ENCODE assay signal across 22 mouse cellular contexts in genomic region chr13:79868481-79869225, GRCm38 (mm10).
"Had no signal": no experiment of that assay in that cellular context is flagged by ENCODE, and none has a peak within 500 bp of the region (broad histone marks: within the 10 kb centered on the region; RNA-seq: fewer than 3 reads in every experiment).

No protein-coding gene starts in this region.

- H3K4me1 ChIP-seq: heart, embryonic 10.5 days; heart, embryonic 12.5 days; hindbrain, embryonic 10.5 days; hindbrain, embryonic 12.5 days; intestine, embryonic 15.5 days; limb, embryonic 10.5 days; limb, embryonic 12.5 days; liver, embryonic 13.5 days; liver, embryonic 15.5 days had no signal

- DNase-seq: gastrocnemius, adult 2 months; gastrocnemius, postnatal 10 days; gastrocnemius, postnatal 25 days; heart, adult 18-20 months; heart, postnatal 10 days; heart, postnatal 4 days; kidney, adult 18-20 months; kidney, adult 8-10 months; kidney, postnatal 10 days; kidney, postnatal 36 days; liver; liver, embryonic 13.5 days had no signal

- H3K4me3 ChIP-seq: gastrocnemius, adult 2 months; heart, embryonic 10.5 days; heart, embryonic 12.5 days; hindbrain, embryonic 10.5 days; hindbrain, embryonic 12.5 days; intestine, embryonic 15.5 days; left cerebral cortex, adult 2 months; limb, embryonic 10.5 days; limb, embryonic 12.5 days; liver, embryonic 13.5 days; liver, embryonic 15.5 days had no signal

- H3K9ac ChIP-seq: heart, embryonic 12.5 days; hindbrain, embryonic 12.5 days; hindbrain, embryonic 14.5 days; intestine, embryonic 15.5 days; limb, embryonic 12.5 days; liver, embryonic 13.5 days; liver, embryonic 15.5 days had no signal

- H3K27me3 ChIP-seq: heart, embryonic 12.5 days; hindbrain, embryonic 12.5 days; intestine, embryonic 15.5 days; limb, embryonic 12.5 days; liver, embryonic 13.5 days; liver, embryonic 15.5 days had no signal

- H3K36me3 ChIP-seq: heart, embryonic 10.5 days; heart, embryonic 12.5 days; hindbrain, embryonic 10.5 days; hindbrain, embryonic 12.5 days; intestine, embryonic 15.5 days; limb, embryonic 10.5 days; limb, embryonic 12.5 days; liver, embryonic 13.5 days; liver, embryonic 15.5 days had no signal

- H3K27ac ChIP-seq: gastrocnemius, adult 2 months; heart, embryonic 10.5 days; hindbrain, embryonic 10.5 days; hindbrain, embryonic 12.5 days; hindbrain, embryonic 14.5 days; intestine, embryonic 15.5 days; left cerebral cortex, adult 2 months; limb, embryonic 10.5 days; limb, embryonic 12.5 days; liver, embryonic 13.5 days; liver, embryonic 15.5 days had no signal

- H3K9me3 ChIP-seq: intestine, embryonic 15.5 days; liver, embryonic 13.5 days; liver, embryonic 15.5 days had no signal
